Mouse (Mus musculus) c-Kit-positive CD71-positive TER-119-negative erythroid progenitor cells, embryonic 14.5 days (primary cell): Measurements from ENCODE around the gene Lpo.
A peak's percentile ranks its signal among the peaks of the same experiment; 100 is the strongest.

ENCODE experiments used
- DNase-seq: peaks from one replicate; pipeline ENCODE4 v3.0.0-alpha.2; 2013; ENCODE audit warnings: low read depth

Lpo gene

DNA sequence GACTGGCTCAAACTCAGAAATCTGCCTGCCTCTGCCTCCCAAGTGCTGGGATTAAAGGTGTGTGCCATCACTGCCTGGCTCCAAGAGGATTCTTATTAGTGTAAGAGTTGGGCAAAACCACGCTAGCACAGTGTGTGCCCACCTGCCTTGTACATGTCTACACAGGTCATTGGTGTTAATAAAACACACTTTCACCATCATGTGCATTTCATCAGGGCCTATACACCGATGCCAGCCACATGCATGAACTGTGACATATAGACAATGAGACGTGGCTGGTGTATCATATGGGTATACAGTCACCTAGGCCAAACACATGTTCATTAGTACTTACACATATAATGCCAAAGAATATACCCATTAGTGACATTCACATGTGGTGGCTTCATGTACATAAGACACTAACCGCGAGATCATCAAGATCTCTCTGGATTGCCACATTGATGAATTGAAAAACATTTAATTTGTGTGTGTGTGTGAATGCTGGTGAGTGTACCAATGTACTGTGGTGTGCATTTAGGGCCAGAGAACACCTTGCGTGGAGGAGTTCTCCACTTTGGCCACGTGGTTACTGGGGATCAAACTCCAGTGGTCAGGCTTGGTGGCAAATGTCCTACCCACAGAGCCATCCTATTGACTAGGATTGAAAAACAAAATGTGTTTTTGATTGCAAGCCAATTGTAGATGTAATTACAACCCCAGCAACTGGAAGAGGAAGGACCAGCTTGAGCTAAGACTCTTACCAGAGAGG, 69.8 kb downstream of the Lpo start:
- peak; percentile 70 for DNase-seq

GRCm38 (mm10) chr11:87757001-87757954, 70.8 kb downstream of the Lpo start:
- peak; percentile 36 for DNase-seq
